Mouse (Mus musculus) stomach, postnatal 0 days (tissue): ENCODE measurements at regions not wholly inside any gene's neighbourhood (a gene's known extent, or its start where the extent isn't known, plus 50 kb on each side); places are given as distances from the start of the nearest gene placed in this dataset.

Source experiments
- CTCF ChIP-seq: IDR thresholded peaks from 2 replicates; pipeline ENCODE4 v1.5.1; 2016; ENCODE audit warnings: antibody characterized with exemption, low read depth, mild to moderate bottlenecking, moderate library complexity
- EP300 ChIP-seq: optimal IDR thresholded peaks from 2 replicates; pipeline ENCODE3; 2016; ENCODE audit warnings: antibody characterized with exemption

DNA sequence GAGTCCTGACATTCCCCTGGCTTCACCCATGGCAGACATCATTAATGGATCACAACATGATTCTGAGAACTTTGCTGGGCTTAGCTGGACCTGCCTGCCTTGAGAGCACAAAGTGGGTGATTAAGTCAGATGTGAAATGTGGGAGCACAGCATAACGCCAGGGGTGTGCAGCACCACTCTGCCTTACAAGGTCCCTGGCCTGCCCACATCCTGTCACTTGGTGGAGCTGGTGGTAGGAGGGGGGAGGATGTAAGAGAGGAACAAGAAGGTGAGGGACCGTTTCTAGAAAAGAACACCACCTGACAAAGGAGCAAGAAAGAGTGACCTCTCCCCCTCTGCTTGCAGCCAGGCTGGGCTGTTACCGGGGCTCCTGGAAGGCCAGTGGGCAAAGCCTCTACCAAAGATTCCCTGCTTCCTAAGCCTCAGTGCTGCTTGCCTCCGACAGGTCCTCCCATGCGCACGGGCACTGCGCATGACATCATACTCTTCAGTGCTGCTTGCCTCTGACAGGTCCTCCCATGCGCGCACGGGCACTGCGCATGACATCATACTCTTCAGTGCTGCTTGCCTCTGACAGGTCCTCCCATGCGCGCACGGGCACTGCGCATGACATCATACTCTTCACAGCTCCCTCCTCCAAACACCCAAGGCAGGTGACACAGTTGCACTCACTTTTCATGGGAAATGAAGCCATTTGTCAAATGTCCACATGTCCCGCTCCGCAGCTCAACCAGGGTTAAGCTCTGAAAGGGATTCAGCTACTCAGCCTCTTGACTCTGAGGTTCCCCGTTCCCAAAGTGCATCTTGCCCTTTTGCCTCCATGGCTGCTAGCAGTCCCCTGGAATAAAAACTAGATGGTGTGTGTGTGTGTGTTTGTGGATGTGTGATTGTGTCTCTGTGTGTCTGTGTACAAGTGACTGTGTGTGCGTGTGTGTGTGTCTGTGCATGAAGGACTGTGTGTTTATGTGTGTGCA lies 125.7 kb downstream of the 3100002H09Rik start:
- TF ChIP-seq CTCF, result no peak
- no peak for TF ChIP-seq EP300
